Comparison of ENCODE assay signal across 33 mouse cellular contexts in genomic region chr14:23253154-23253553, GRCm38 (mm10).
"Had no signal": no experiment of that assay in that cellular context is flagged by ENCODE, and none has a peak within 500 bp of the region (broad histone marks: within the 10 kb centered on the region; RNA-seq: fewer than 3 reads in every experiment).

No protein-coding gene starts in this region.

- H3K36me3 ChIP-seq: heart, embryonic 10.5 days; heart, embryonic 12.5 days; heart, embryonic 13.5 days; heart, embryonic 15.5 days; hindbrain, embryonic 10.5 days; hindbrain, embryonic 12.5 days; hindbrain, embryonic 13.5 days; hindbrain, embryonic 15.5 days; intestine, embryonic 15.5 days; kidney, embryonic 15.5 days had no signal

- H3K9me3 ChIP-seq: heart, embryonic 10.5 days; heart, embryonic 12.5 days; heart, embryonic 13.5 days; heart, embryonic 15.5 days; hindbrain, embryonic 10.5 days; hindbrain, embryonic 12.5 days; hindbrain, embryonic 13.5 days; hindbrain, embryonic 15.5 days; intestine, embryonic 15.5 days; kidney, embryonic 15.5 days had no signal

- H3K9ac ChIP-seq: heart, embryonic 12.5 days; heart, embryonic 13.5 days; heart, embryonic 15.5 days; hindbrain, embryonic 12.5 days; hindbrain, embryonic 13.5 days; hindbrain, embryonic 14.5 days; hindbrain, embryonic 15.5 days; intestine, embryonic 15.5 days; kidney, embryonic 15.5 days had no signal

- H3K27me3 ChIP-seq: heart, embryonic 12.5 days; heart, embryonic 13.5 days; heart, embryonic 15.5 days; hindbrain, embryonic 12.5 days; hindbrain, embryonic 13.5 days; hindbrain, embryonic 15.5 days; intestine, embryonic 15.5 days; kidney, embryonic 15.5 days had no signal

- H3K4me1 ChIP-seq: heart, embryonic 13.5 days; heart, embryonic 15.5 days; hindbrain, embryonic 10.5 days; hindbrain, embryonic 12.5 days; hindbrain, embryonic 13.5 days; hindbrain, embryonic 15.5 days; intestine, embryonic 15.5 days; kidney, embryonic 15.5 days had no signal

- H3K4me3 ChIP-seq: heart, embryonic 10.5 days; heart, embryonic 12.5 days; heart, embryonic 13.5 days; heart, embryonic 15.5 days; hindbrain, embryonic 10.5 days; hindbrain, embryonic 12.5 days; hindbrain, embryonic 13.5 days; hindbrain, embryonic 15.5 days; intestine, embryonic 15.5 days; kidney, embryonic 15.5 days; layer of hippocampus, adult 2 months; left cerebral cortex, adult 2 months had no signal

- H3K4me2 ChIP-seq: heart, embryonic 11.5 days; heart, embryonic 12.5 days; heart, embryonic 13.5 days; heart, embryonic 15.5 days; hindbrain, embryonic 12.5 days; hindbrain, embryonic 13.5 days; hindbrain, embryonic 14.5 days; hindbrain, embryonic 15.5 days; intestine, embryonic 15.5 days; kidney, embryonic 15.5 days had no signal

- ATAC-seq: hindbrain, embryonic 16.5 days; hindbrain, postnatal 0 days; inflammation-experienced regulatory T-cells, adult 6 months; intestine, embryonic 15.5 days; intestine, embryonic 16.5 days; intestine, postnatal 0 days had no signal

- DNase-seq: heart, postnatal 10 days; heart, postnatal 14 days; heart, postnatal 36 days; heart, postnatal 4 days; kidney, adult 18-20 months; kidney, adult 2 months; kidney, adult 8-10 months; kidney, adult 9 months; kidney, postnatal 14 days; kidney, postnatal 25 days; kidney, postnatal 36 days; kidney, postnatal 4 days; layer of hippocampus, adult 9-11 months; layer of hippocampus, postnatal 36 days had no signal

- H3K27ac ChIP-seq: heart, embryonic 10.5 days; heart, embryonic 13.5 days; heart, embryonic 15.5 days; hindbrain, embryonic 10.5 days; hindbrain, embryonic 12.5 days; hindbrain, embryonic 13.5 days; hindbrain, embryonic 14.5 days; hindbrain, embryonic 15.5 days; hindbrain, postnatal 0 days; intestine, embryonic 15.5 days; kidney, embryonic 15.5 days; layer of hippocampus, adult 2 months; left cerebral cortex, adult 2 months had no signal
